Mouse (Mus musculus): ENCODE measurements around the gene Gm42906. TPM values are rescaled to one million over a fixed set of nuclear protein-coding genes. Genes with fewer than 3 reads are reported as not detected.

Gene Gm42906
- total RNA-seq, 2 experiments from 2014 or later, result not detected

DNA sequence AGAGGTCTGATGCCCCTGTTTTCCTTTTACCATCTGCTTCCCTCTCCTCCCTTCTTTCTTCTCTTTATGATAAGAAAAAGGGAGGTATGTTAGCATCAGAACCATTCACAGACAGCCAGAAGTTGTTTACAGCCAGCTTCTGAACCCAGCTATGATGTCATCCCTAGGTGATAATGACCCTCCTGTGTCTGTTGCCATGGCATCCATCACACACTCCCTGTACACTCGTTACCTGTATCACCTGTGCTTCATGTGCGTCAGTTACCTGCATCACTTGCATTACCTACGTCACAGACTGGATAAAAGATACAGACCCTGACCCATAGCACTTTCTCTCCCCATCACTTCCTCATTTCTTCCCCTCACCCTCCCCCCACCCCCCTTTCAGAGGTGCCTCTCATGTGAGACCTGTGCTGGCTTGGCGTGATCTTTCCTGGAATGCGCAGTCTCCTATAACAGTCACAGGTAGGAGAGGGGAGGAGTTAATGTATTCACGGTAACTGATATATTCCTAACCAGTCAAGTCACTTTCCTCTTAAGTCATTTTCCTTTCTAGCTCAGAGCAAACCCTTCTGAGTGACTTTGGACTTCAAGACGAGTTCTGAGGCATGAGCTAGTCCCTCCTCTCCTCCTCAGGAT lies 27.9 kb downstream of the Gm42906 start:
- ATAC-seq (replicated peaks; ENCODE audit: low FRiP score, poor library complexity, severe bottlenecking), result no peak

DNA sequence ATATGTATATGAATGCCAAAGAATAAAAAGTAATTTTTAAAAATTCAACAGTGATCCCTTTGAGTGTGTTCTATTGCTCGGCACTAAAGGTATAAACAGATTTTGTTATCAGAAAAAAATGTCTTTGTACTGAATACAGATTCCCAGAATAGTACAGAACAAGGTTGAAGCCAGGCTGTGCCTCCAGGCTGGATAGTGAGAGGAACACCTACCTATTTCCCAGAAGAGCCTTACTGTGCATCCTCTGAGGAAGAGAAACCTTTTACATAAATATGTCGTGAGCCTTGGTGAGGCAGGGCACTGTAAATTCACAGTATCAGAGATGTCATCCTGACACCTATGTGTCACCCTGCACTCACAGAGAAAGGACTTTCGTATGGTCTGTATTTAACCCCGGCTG lies 31.8 kb downstream of the Gm42906 start:
- no peak for ATAC-seq (replicated peaks; ENCODE audit: low FRiP score, poor library complexity, severe bottlenecking)

DNA sequence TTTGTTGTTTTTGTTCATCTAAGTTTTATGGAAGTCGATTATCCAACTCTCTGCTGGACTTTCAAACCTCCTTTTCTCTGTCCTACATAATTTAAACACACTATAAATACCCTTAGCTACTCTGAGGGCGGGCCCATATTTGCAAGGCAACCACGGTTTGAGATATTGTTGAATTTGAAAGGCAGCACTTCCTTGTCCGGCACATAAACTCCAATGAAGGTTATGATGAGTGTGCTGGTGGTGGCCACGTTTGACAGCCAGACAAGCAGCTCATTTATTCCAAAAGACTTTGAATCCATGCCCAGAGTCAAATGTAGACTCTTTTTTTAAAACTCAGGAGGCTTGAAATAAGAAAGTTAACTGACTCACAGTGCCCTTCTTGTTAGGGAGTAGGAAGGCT lies 33.3 kb downstream of the Gm42906 start:
- no peak for ATAC-seq (replicated peaks; ENCODE audit: low FRiP score, poor library complexity, severe bottlenecking)

DNA sequence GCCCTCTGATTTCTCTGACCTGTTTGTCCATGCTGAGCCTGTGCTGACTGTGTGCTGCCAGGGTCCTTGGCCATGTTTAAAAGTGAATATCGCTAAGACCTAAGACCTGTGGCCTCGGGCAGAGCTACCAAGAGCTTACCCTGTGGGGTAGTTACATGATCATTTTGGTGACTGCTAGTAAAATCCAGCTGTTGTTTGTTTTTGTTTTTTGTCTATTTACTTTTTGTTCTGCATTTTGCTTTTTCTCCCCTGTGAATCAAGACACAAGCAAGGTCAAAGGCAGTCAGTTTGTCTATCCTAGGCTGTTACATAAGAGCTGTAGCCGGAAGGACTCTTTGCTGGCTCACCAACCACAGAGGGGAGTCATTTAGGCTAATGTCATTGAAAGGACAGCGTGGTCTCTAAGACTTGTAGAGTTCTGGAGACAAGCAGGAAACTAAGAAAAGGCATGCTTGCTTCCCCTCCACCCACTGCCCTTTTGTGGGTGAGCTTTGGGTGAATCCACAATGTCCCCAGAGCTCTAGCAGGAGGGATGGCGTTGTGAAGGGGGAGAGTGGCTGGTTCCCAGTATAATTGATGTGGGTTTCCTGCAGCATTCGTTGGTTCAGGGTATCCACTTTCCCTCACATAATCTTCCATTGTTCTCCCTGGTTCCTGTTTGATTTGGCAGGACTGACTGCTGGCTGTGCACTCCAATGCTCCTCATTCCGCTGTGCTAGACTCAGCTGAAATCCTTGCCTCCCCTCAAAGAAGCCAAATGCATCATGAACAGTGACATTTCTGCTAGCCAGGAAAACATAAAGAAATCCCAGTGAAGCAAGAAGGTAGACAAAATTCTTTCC lies 33.9 kb downstream of the Gm42906 start:
- no peak for ATAC-seq (replicated peaks; ENCODE audit: low FRiP score, poor library complexity, severe bottlenecking)

DNA sequence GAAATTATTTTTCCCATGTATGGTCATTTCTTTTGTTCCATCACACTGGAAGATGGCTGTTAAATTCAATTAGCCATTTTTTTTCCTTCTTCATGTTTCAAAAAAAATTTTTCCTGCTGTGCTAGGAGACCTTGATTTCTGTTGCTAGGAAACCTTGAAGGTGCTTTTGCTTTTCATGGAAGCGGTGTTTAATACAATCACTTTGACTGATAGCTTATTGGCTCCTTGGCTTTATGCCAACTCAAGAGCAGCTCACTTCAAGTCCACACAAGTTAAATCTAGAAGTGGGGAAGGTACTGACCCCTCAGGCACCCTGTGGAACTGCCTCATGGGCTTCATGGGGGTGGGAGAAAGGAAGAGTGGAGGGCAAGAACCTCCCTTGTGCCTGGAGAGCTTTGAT lies 38.1 kb downstream of the Gm42906 start:
- no peak for ATAC-seq (replicated peaks; ENCODE audit: low FRiP score, poor library complexity, severe bottlenecking)

DNA sequence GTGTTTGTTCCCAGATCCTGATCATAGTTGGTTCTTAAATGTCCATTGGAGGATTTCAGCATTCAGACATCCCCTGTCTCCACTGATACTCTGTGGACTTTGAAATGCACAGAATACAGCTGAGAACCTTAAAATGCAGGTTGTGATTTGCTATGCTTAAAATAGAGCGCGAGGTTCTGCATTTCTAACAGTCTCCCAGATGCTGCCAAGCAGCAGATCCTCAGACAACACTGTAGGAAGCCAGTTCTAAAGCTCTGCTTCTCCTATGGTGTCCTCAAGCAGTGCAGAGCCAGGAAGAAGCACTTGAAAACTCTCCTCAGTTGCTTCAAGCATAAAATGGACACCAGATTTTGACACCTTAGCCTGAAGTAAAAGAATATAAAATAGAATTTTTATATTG lies 48.1 kb downstream of the Gm42906 start:
- ATAC-seq (replicated peaks; ENCODE audit: low FRiP score, poor library complexity, severe bottlenecking), result no peak

DNA sequence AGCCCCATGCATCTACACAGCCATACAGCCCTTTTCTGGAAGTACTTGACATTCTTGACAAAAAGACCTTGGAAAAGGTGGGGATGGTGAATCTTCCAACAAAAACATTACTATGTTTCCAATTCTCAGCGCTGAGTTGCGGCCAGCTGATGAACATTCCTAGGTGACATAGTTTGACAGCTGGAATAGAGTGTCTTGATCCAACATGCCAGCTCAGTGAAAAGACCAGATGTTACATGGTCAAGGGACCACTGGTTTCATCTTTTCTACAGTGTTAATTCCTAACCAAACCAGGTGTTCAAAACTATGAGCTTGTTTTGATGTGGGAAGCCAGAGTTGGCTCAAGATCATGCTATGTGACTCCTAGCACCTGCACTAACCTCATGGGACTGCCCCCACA lies 48.8 kb downstream of the Gm42906 start:
- no peak for ATAC-seq (replicated peaks; ENCODE audit: low FRiP score, poor library complexity, severe bottlenecking)

DNA sequence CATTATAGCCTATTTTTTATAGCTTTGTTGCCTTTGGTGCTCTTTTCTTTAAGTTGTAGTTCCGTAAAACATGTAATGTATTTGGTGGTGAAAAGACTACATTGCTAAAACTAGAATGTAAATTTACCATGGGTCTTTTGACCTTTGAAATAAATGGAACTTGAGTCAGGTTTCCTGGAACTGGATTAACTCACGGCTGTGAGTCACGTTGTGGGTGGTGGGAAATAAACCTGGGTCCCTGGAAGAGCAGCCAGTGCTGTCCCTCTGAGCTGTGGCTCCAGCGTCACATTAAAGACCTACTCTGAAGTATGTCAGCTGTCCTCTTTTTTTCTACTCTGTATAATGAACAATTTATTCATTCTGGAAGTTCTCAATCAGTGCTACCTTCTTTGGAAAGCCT lies 51.0 kb downstream of the Gm42906 start:
- no peak for ATAC-seq (replicated peaks; ENCODE audit: low FRiP score, poor library complexity, severe bottlenecking)

DNA sequence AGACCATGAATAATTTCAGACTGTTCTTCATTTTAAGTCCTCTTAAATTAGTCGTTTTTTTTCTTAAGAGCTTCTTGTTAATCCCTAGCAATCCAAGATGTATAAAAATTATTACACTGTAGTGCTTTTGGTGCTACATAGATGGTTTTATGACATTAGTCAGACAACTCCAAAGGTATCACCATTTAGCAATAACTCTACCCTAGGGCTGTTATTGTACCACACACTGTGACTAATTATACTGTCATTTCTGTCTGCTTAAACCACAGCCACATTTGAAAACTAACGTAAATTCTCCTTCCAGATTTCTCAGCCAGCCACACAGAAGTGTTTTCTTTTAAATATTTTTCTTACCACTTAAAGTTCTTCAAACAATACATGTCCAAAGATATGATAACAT lies 53.1 kb downstream of the Gm42906 start:
- no peak for ATAC-seq (replicated peaks; ENCODE audit: low FRiP score, poor library complexity, severe bottlenecking)

DNA sequence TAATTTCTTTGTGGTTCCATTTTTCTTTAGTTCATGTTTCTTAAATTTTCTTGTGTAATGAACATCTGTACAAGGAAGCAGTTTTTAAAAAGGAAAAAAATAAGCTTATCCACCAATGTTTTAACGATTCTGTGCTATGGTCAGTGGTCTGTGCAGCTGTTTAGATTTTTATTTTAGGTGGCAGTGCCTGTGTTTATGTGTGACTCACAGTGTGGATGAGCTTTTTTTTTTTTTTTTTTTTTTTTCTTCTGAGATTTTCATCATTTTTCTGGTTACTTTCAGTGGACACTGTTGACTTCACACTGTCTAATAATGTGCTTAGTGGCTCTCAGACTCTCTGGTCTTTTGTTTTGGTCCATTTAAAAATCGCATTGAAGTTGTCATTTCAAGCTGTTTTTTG lies 56.8 kb downstream of the Gm42906 start:
- no peak for ATAC-seq (replicated peaks; ENCODE audit: low FRiP score, poor library complexity, severe bottlenecking)

DNA sequence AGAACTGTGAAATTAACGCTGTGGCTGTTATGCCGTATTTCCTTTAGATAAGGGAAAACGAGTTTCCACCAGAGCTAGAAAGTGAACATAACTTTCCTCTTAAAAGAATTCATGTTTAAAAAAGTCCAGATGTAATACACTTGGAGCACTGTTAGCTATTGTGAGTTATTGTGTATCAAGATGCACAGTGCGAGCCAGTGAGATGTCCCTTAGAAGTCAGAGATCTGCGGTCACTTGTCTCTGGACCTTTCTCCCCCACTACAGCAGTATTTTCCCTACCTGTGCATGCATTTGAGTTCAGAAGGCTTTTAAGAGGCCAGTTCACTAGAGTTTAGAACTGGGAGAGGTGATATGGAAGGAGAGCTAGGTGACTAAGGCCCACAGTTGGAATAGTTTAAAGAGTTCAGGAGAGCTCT lies 58.6 kb downstream of the Gm42906 start:
- ATAC-seq (replicated peaks; ENCODE audit: low FRiP score, poor library complexity, severe bottlenecking), result no peak; the same call in 1 of the 2 replicates

DNA sequence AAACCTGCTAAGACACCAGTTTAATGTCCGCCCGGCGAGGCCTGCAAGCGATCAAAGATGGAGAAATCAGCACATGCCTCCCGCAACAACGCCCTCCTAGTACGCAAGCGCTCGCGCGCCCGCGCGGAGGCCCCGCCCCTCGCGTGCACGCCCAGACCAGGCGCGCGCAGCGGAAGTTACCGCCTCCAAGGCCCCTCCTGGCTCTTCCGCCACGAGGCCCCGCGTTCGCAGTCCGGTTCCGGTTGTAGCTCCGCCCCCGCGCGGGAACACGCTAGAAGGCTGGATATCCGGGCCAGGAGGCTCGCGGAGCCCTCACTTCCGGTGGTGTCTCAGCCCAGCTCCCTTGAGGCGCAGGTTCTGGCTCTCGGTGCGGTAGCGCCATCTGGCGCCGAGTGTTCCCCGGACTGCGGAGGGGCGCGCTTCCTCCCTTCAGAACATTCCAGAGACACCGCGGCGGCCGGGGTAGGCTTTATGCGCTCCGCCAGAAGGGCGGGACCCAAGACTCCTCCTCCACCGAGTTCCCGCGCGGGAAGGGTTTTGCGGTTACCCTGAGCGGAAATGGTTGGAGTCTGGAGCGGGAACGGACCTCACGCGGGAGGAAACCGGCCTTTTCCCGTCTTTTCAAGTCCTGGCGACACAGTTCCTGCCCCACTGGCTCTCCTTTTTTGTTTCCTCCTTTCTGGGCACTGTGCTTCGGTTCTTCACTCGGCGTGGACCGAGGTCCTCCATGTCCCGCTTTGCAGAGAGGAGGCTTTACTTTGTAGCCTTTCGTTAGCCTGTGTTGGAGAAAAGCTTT lies 59.4 kb downstream of the Gm42906 start:
- ATAC-seq (replicated peaks; ENCODE audit: low FRiP score, poor library complexity, severe bottlenecking), result peak; percentile 95

DNA sequence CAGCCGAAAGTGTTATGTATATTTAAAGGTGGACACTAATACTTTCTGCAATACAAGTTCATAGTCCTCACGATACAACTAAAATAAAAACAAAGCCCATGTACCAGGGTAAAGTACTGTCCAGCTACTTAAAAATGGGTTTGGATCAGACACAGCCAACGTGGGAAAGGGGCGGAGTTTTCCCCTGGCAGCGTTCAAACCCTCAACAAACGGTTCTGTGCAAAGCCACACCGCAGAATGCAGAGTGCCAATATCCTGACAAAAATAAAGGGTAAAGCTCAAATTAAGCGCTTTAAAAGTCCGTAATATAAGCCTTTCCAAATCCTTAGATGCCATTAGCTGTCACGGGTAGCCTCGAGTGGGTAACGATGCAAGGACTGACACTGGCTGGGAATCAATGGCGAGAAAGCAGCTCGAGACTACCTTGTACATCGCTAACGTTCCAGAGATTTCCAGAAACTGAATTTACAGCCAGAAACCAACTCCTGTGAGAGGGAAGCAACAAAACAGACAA lies 60.0 kb downstream of the Gm42906 start:
- peak; percentile 23 for ATAC-seq (replicated peaks; ENCODE audit: low FRiP score, poor library complexity, severe bottlenecking)

DNA sequence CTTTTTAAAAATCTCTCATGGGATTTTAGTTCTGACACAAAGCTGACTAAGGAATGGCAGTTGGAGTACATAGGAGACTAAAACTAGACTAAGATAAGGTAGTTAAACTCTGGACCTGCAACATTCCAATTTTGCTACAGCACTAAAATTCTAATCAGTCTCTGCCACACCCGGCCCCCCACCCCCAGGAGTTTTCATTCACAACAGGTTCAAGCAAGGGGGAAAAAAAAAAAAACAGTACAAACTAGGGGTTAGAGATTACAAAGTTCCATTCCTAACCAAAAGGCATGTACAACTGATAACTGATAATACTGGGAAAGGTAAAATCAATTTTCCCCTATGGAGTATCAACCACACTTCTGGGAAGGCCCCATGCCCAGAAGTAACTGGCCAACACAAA lies 60.6 kb downstream of the Gm42906 start:
- no peak for ATAC-seq (replicated peaks; ENCODE audit: low FRiP score, poor library complexity, severe bottlenecking)

DNA sequence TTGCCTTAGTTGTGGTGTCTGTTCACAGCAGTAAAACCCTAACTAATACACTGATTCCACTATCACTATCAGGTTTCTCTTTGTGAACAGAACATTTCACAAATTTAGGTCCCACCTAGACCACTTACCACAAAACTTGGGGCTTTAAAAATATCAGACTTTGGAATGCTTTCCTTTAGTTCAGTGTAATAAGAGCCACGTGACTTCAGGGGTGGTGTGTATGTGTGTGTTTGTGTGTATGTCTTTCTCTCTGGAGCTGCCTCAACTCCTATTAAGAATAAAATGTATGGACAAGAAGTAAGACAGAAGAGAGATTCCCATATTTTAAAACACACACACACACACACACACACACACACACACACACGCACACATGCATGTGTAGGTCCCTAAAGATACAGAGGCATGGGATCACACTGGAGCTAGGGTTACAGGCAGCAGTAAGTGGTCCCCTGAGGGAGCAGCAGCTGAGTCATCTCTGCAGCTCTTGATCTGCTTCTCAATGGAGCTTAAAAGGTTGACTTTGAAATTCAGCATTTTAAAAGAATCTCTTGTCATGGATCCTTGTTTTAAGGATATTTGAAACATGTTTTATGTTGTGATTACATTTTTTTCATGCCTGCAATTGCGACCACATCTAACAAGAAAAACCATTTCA lies 64.5 kb downstream of the Gm42906 start:
- no peak for ATAC-seq (replicated peaks; ENCODE audit: low FRiP score, poor library complexity, severe bottlenecking)

DNA sequence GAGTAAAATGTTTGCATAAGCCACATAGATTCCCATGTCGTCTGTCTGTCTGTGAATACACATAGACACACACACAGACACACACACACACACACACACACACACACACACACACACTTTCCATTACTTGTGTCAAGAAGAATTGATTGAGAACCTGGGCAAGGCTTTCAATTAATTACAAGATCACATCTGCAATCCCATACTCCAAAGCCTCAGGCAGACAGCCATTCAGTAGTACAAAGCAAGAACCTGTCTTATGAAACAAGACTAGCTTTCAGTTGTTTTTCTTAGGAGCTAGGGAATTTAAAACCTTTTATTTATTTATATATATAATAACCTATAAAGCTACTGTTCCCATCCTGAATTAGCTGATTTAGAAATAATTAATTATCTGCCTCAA lies 78.3 kb downstream of the Gm42906 start:
- no peak for ATAC-seq (replicated peaks; ENCODE audit: low FRiP score, poor library complexity, severe bottlenecking)

DNA sequence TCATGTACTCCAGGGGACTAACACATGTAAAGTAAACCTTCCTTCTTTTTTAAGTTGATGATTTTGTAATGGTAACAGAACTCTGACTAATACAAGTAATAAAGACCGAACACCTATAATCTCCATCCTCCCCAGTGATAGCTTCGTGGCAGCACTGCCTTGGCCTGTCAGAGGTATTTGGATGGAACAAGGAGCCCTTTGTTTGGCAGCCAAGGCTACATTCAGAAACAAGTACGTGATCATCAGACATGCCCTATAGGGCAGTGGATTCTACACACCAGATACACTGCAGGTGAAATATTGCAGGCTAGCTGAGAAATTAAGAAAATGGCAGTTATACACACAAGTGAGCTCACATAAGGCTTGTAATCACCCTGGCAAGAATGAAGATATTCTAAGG lies 79.5 kb downstream of the Gm42906 start:
- ATAC-seq (replicated peaks; ENCODE audit: low FRiP score, poor library complexity, severe bottlenecking), result no peak

DNA sequence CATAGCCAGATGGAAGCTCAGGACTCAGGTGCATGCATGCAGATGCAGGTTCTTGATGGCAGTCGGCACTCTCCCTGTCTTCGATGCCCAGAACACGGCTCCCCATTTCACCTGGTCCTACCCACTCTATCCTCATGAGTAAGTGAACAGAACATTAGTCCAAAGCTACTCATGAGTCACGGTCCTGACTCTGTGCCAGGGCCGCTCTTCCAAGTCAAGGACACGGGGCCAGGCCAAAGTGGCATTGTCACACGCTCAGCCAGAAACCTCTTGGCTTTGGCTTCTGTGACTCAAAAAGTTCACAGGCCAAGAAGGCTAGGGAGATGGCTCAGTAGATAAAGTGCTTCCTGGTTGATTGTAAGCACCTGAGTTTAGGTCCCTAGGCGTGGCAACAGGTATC lies 81.3 kb downstream of the Gm42906 start:
- no peak for ATAC-seq (replicated peaks; ENCODE audit: low FRiP score, poor library complexity, severe bottlenecking)

DNA sequence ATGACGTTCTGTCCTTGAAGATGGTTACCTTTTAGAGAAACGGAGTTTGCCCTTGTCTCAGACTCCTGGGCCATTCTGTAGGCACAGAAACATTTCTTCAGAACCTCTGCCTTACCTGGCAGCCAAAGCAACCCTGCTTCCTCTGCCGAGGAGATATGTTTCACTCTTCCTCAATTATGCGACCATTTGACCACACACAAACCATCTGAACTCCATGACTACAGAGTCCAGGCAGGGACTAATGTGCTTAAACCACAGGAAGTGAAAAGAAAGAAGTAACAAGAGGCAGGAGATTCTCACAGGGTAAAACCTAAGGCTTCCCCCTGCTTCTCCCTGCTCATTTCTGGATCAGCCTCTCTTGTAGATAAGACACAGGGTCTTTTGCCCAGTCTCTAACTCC lies 83.2 kb downstream of the Gm42906 start:
- ATAC-seq (replicated peaks; ENCODE audit: low FRiP score, poor library complexity, severe bottlenecking), result no peak

DNA sequence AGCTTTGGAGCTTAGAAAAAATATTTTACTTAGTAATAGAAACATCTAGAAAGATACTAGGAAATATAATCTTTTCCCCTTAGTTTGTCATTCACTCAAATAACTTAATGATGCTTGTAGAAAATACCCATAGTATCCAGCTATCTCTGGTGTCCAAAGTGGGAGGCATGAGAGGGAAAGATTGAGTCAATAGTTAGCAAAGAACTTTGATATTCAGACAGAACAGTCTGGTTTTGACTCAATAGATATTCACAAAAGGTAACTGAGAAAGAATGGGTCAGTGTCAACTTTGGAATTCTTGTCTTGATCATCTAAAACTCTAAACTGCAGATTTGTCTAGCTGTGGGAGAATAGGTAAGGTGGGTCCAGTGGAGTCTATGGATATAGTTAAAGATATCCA lies 94.3 kb downstream of the Gm42906 start:
- no peak for ATAC-seq (replicated peaks; ENCODE audit: low FRiP score, poor library complexity, severe bottlenecking)

Data from erythroblast, adult 5-6 weeks (primary cell).